Mouse (Mus musculus) heart, postnatal 0 days (tissue): Measurements from ENCODE around the gene Lin28b. TPM values are rescaled to one million over a fixed set of nuclear protein-coding genes. Genes with fewer than 3 reads are reported as not detected.
"Not testable (repeated sequence)": the region's sequence is repeated elsewhere in the genome, so short reads cannot be mapped to it uniquely, and the experiment has no call there.

Source experiments
- ATAC-seq: fragments of 200-750 bp; cut with Nextera tagmentation; 2 replicates; pipeline ENCODE4 v1.8.0; 2017; ENCODE audit warnings: low read depth, moderate number of reproducible peaks, moderate library complexity; ENCODE audit not compliant: insufficient read depth
- DNase-seq: peaks from one replicate; pipeline ENCODE4 v3.0.0-alpha.2; 2016; ENCODE audit warnings: low spot score
- H3K27ac ChIP-seq: fragments of 300-500 bp; sonication (generic); 2 replicates; pipeline ENCODE4 v1.5.1; 2014; ENCODE audit warnings: low read depth, mild to moderate bottlenecking
- H3K27me3 ChIP-seq: fragments of 300-500 bp; sonication (generic); 2 replicates; pipeline ENCODE4 v1.6.1; 2014; ENCODE audit warnings: low read length, mixed read lengths; ENCODE audit not compliant: control insufficient read depth, insufficient read depth
- H3K36me3 ChIP-seq: fragments of 300-500 bp; sonication (generic); replicated peaks from 2 replicates; pipeline ENCODE4 v1.6.1; 2014; ENCODE audit warnings: low read length, mixed read lengths; ENCODE audit not compliant: control insufficient read depth, insufficient read depth
- H3K4me1 ChIP-seq: fragments of 300-500 bp; sonication (generic); 2 replicates; pipeline ENCODE4 v1.6.1; 2014; ENCODE audit warnings: antibody characterized with exemption; ENCODE audit not compliant: control insufficient read depth, insufficient read depth
- H3K4me2 ChIP-seq: fragments of 300-500 bp; sonication (generic); 2 replicates; pipeline ENCODE4 v1.6.1; 2014; ENCODE audit warnings: low read depth, mild to moderate bottlenecking, low read length, moderate library complexity
- H3K4me3 ChIP-seq: fragments of 300-500 bp; sonication (generic); 2 replicates; pipeline ENCODE4 v1.5.1; 2014; ENCODE audit warnings: low read depth, low read length
- H3K9ac ChIP-seq: fragments of 300-500 bp; sonication (generic); replicated peaks from 2 replicates; pipeline ENCODE4 v1.6.1; 2014; ENCODE audit warnings: low read depth, low read length, mixed read lengths
- H3K9me3 ChIP-seq: fragments of 300-500 bp; sonication (generic); replicated peaks from 2 replicates; pipeline ENCODE4 v1.6.1; 2016; ENCODE audit warnings: low read length; ENCODE audit not compliant: control insufficient read depth
- CTCF ChIP-seq: IDR thresholded peaks from 2 replicates; pipeline ENCODE4 v1.5.1; 2016; ENCODE audit warnings: antibody characterized with exemption, control low read depth, low read depth
- EP300 ChIP-seq: IDR thresholded peaks from 2 replicates; pipeline ENCODE4 v1.6.1; 2016; ENCODE audit warnings: antibody characterized with exemption, low read depth
- WGBS: fragments of 180-500 bp; shearing (Covaris S2); extraction: QIAGEN DNeasy Blood & Tissue Kit; methylation state at CpG from one replicate; pipeline ENCODE4 v1.1.7; 2014; 5-methylcytosine and 5-hydroxymethylcytosine counted together
- polyA plus RNA-seq: library from polyadenylated mRNA; unstranded; fragments of >200 nt; fragmentation: Nextera tagmentation; extraction: Ambion mirVana; gene quantifications from 2 replicates; pipeline ENCODE4 v1.2.1, GENCODE M21; 2015
- total RNA-seq: library from RNA; depleted of rRNA; stranded (reverse); fragments of >200 nt; gene quantifications from 2 replicates; pipeline ENCODE4 v1.2.3, GENCODE M21; 2014; ENCODE audit warnings: low replicate concordance

Lin28b gene
- total and polyA plus RNA-seq, 2 experiments from 2014 or later, result 0.23 to 1.3 TPM

GRCm38 (mm10) chr10:45363396-45363795 lies 122.8 kb downstream of the Lin28b start:
- H3K27ac ChIP-seq, result peak overlapping the region; percentile 96
- peaks cover 16% of the 10 kb centered on the region for H3K4me1 ChIP-seq
- peaks cover 32% of the 10 kb centered on the region for H3K36me3 ChIP-seq
- H3K4me3 ChIP-seq, result no peak overlapping the region
- ATAC-seq (peak; percentile 90), DNase-seq (peak; percentile 87)
- no peaks in the 10 kb centered on the region for H3K27me3 ChIP-seq
- 24% methylated on average over 5 of the region's 5 CpGs for WGBS
- no peak overlapping the region for H3K4me2 ChIP-seq
- H3K9me3 ChIP-seq, result no peaks in the 10 kb centered on the region
- no peak for TF ChIP-seq CTCF
- 0 out of 2 replicates have a peak, but pooled peaks have one; percentile 23 for TF ChIP-seq EP300
- no peak overlapping the region for H3K9ac ChIP-seq

GRCm38 (mm10) chr10:45356091-45356490 lies 130.1 kb downstream of the Lin28b start:
- WGBS, result 80% methylated on average over 6 of the region's 6 CpGs
- ATAC-seq, result no peak
- no peaks in the 10 kb centered on the region for H3K9me3 ChIP-seq

GRCm38 (mm10) chr10:45348143-45348542 lies 138.1 kb downstream of the Lin28b start:
- H3K9ac ChIP-seq, H3K27me3 ChIP-seq, H3K27ac ChIP-seq, ATAC-seq, H3K4me3 ChIP-seq, H3K9me3 ChIP-seq, DNase-seq, H3K4me2 ChIP-seq, H3K4me1 ChIP-seq: not testable (repeated sequence)
- 85% methylated on average over 3 of the region's 3 CpGs for WGBS
- peak; percentile 28; the same call in 1 of the 2 replicates for TF ChIP-seq CTCF
- H3K36me3 ChIP-seq, result peaks cover 58% of the 10 kb centered on the region

More at GRCm38 (mm10) chr10:45356091-45356490, 130.1 kb downstream of the Lin28b start:
- Histone ChIP-seq H3K36me3 (peaks cover 56% of the 10 kb centered on the region), H3K9ac (no peak overlapping the region), H3K4me3 (no peak overlapping the region), H3K4me1 (no peaks in the 10 kb centered on the region), H3K27ac (no peak overlapping the region; the same call in 1 of the 2 replicates), H3K27me3 (no peaks in the 10 kb centered on the region), H3K4me2 (no peak overlapping the region)
- TF ChIP-seq CTCF (no peak), EP300 (no peak)
- DNase-seq, result no peak

DNA sequence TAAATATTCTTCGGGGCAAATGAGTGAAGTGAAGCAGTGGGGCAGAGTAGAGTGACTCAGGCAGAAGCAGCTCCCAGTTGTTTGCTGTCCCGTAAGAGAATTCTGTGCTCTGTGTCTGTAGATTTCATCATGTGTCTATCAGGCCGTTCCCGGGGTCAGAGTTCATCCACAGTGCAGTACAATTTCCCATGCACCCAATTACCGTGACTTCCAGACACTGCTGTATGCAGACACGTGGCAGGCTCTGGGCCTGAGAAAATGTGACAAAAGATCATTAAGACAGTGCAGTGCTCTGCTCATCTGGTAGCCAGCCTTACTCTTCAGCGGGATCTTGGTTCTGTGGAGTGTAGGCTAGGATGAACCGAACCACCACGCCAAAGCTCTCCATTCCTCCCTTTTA lies 141.0 kb downstream of the Lin28b start:
- DNase-seq, result no peak
- no peak overlapping the region for H3K4me2 ChIP-seq
- H3K4me1 ChIP-seq, result no peaks in the 10 kb centered on the region
- no peaks in the 10 kb centered on the region for H3K27me3 ChIP-seq
- peaks cover 57% of the 10 kb centered on the region for H3K36me3 ChIP-seq
- H3K27ac ChIP-seq, result no peak overlapping the region
- no peak for ATAC-seq
- 87% methylated on average over 9 of the region's 9 CpGs for WGBS
- TF ChIP-seq EP300, result no peak
- no peak for TF ChIP-seq CTCF
- 0 out of 2 replicates have a peak, but pooled peaks cover 3% of the 10 kb centered on the region for H3K9me3 ChIP-seq
- no peak overlapping the region for H3K4me3 ChIP-seq
- H3K9ac ChIP-seq, result no peak overlapping the region

- WGBS, result 90% methylated on average over 4 of the region's 4 CpGs
- H3K36me3 ChIP-seq, result peaks cover 50% of the 10 kb centered on the region
- no peak overlapping the region for H3K9ac ChIP-seq
- TF ChIP-seq EP300 (no peak), CTCF (peak; percentile 30)
- no peak overlapping the region for H3K27ac ChIP-seq
- ATAC-seq (no peak), DNase-seq (no peak)
- 0 out of 2 replicates have a peak, but pooled peaks cover 3% of the 10 kb centered on the region for H3K9me3 ChIP-seq
- no peaks in the 10 kb centered on the region for H3K27me3 ChIP-seq
- H3K4me1 ChIP-seq, result no peaks in the 10 kb centered on the region
- no peak overlapping the region for H3K4me3 ChIP-seq
- H3K4me2 ChIP-seq, result no peak overlapping the region
Observed at GRCm38 (mm10) chr10:45344381-45344780, 141.8 kb downstream of the Lin28b start.

GRCm38 (mm10) chr10:45339106-45339505 lies 147.1 kb downstream of the Lin28b start:
- H3K36me3 ChIP-seq, result peaks cover 22% of the 10 kb centered on the region
- H3K9ac ChIP-seq, result no peak overlapping the region
- no peaks in the 10 kb centered on the region for H3K4me1 ChIP-seq
- H3K27ac ChIP-seq, result peak overlapping the region; percentile 43
- H3K27me3 ChIP-seq, result peaks cover 11% of the 10 kb centered on the region; the same call in 1 of the 2 replicates
- no peak for DNase-seq
- peak overlapping the region; percentile 56 for H3K4me2 ChIP-seq
- TF ChIP-seq EP300 (no peak), CTCF (no peak)
- WGBS, result 27% methylated on average over 7 of the region's 7 CpGs
- H3K4me3 ChIP-seq, result peak overlapping the region; percentile 26; the same call in 1 of the 2 replicates
- no peak for ATAC-seq
- no peaks in the 10 kb centered on the region for H3K9me3 ChIP-seq
